Mouse (Mus musculus) small intestine, adult 2 months (tissue): ENCODE data around the gene 2210408I21Rik.

Experiments used
- CTCF ChIP-seq: fragments of 200-500 bp; IDR thresholded peaks from 2 replicates; pipeline ENCODE4 v1.5.1; 2012; ENCODE audit warnings: low read depth, mild to moderate bottlenecking, control low read depth, inconsistent platforms, low read length, moderate library complexity, mixed read lengths; ENCODE audit not compliant: insufficient replicate concordance, insufficient read length; ENCODE audit errors: extremely low read depth
- POLR2A ChIP-seq: fragments of 200-500 bp; IDR thresholded peaks from 2 replicates; pipeline ENCODE4 v1.6.1; 2012; ENCODE audit warnings: low read depth, mild to moderate bottlenecking, control low read depth, inconsistent platforms, low read length, moderate library complexity

DNA sequence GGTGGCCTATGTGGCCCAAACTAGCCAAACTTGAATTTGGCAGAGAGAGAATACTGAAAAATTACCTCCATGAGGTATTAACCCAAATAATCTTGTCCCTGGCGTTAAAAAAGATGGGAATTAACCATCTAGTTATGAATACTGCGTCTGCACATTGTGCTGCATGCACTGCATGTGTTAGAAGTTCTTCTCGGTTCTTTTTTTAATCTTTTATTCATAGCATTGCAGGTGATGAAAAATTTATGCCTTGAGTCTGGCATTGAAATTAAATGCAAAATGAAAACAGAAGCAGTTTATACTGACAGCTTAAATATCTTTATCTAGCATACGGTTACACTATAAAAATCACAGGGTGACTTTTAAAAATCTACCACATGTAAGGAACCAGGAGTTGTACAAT, 341.1 kb downstream of the 2210408I21Rik start:
- no peak for TF ChIP-seq POLR2A
- TF ChIP-seq CTCF = no peak
